Mouse (Mus musculus) thymus, adult 2 months (tissue): ENCODE results near the gene Tmem11.

Experiments
- CTCF ChIP-seq: fragments of 200-500 bp; IDR thresholded peaks from 2 replicates; pipeline ENCODE4 v1.5.1; 2012; ENCODE audit warnings: mild to moderate bottlenecking, control low read depth, low read length, moderate library complexity, borderline replicate concordance; ENCODE audit not compliant: control insufficient read depth, poor library complexity, insufficient read depth; ENCODE audit errors: extremely low read depth
- POLR2A ChIP-seq: fragments of 200-500 bp; IDR thresholded peaks from 2 replicates; pipeline ENCODE4 v1.6.1; 2012; ENCODE audit warnings: mild to moderate bottlenecking, low read length, control low read depth, moderate library complexity; ENCODE audit not compliant: control insufficient read depth, poor library complexity, insufficient read depth; ENCODE audit errors: extremely low read depth

GRCm38 (mm10) chr11:60924981-60925380 lies 45.9 kb upstream of the Tmem11 start:
- TF ChIP-seq CTCF: no peak
- TF ChIP-seq POLR2A: no peak
